Mouse (Mus musculus): Measurements from ENCODE around the gene Rapgefl1.
A peak's percentile ranks its signal among the peaks of the same experiment; 100 is the strongest.

Gene Rapgefl1

DNA sequence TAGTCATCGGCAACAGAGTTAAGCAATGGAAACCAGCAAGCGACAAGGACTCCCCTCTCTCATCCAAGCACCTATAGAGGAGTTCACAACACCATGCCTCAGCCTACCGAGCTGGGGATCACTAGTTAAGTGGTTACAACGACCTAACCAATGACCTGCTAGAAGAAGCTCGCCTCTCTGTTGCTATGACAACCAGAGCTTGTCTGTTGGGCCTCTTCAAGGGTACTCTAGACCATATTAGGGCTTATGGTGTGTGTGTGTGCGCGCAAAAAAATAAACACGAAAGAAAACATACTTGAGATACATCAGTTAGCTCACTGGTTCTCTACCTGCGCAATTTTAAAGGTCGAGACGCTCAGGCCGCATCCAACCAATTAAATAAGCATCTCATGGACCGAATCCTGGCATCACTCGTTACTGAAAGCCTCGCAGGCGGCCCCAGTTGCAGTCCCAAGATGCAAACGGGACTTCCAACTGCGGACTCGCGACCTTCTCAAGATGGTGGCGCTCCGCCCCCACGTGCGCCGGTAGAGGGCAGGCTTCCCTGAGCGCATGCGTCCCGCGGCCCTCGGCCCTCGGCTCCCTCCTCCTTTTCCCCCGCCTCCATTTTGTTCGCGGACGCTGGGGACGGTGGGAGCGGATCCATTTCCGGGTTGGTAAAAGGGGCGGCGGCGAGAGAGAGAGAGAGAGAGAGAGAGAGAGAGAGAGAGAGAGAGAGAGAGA lies 26.6 kb downstream of the Rapgefl1 start, which contains the start of gene Wipf2:
Gene Wipf2, plus strand, starts transcription at position 611 of the 723 bp plus-strand sequence.
- peak; percentile 96 to 98 for DNase-seq

GRCm38 (mm10) chr11:98863751-98864429 lies 27.3 kb downstream of the Rapgefl1 start:
- no peak for DNase-seq

DNA sequence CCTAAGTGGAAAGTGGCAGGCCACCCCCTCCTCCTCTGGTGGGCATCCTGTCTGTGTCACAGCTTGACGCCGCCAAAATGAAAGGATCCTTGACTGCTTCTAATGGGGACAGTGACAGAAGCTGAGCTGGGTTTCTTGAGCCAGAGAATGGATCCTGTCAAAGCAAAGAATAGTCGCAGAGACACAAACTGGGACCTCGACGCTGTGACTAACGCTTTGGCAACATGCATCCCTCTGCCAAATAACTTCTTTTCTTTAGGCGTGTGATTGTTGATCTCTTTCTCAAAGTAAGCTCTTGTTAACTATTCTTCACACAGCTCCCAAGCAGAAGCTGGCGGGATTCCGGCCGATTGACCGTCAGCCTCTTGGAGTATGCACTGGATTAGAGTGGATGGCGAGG lies 30.7 kb downstream of the Rapgefl1 start:
- DNase-seq: no peak

DNA sequence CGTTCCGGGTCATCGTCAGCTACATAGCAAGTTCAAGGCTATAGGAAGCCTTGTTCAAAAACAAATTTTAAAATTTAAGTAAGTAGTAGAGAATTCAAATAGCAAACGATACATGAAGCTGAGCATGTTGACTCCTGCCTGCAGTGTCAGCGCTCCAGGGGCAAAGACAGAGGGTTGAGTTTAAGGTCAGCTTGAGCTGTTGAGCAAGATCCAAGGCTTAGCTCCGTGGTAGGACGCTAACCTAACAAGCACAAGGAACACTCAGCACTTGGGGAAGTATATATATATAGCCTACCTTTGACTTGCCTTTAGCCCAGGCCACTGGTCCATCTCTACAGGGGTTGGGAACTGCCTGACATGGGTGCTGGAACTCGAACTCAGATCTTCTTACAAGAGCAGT lies 33.3 kb downstream of the Rapgefl1 start:
- DNase-seq: no peak

DNA sequence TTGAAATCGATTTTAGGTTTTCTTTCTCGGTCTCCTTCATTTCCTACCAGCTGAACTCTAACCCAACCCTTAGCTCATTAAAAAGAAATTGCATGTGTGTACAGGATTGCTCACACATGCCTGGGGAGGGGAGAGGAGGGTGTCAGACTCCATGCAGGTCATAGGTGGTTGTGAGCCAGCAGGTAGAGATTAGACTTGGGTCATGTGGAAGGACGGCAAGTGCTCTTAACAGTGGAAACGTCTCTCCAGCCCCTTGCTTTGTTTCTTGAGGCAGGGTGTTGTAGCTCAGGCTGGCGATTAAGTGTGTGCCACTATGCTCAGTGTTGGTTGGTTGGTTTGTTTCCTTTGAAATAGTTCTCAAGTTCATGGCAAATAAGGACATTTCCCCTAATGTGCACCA lies 34.2 kb downstream of the Rapgefl1 start:
- no peak for DNase-seq

DNA sequence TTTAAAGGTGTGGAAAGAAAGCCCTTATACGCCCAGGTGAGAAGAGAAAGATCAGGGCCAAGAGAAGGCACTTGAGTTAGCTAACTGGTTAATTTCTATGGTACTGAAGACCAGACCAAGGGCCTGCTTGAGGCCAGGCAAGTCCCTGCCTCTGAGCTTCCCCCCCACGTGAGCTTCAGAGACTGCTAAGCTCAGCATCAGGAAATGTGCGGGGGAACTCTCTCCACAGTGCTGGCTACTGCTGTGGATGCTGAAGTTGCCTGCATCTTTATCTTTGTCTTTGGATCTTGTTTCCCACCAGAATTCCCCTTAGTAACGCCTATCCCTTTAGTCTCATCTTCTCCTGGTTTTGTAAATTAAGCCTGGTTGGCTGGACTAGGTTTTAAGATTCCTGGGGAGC lies 34.8 kb downstream of the Rapgefl1 start:
- no peak for DNase-seq

DNA sequence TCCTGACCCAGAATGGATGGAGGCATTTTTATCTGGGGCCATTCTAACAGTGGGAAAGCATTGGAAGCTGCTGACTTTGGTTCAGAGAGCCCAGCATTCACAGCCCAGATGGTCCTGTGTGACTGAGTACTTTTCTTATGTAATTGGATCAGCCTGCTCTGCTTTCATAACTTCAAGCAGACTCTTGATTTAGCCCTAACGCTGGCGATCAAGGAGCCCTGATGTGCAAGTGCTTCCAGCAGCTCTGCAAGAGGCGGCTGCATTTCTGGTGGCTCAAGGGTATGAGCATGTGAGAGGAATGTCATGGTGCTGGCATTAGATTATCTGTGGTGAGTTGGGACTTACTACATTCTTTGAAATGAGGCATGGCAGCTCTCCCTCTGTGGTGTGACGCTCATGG lies 35.5 kb downstream of the Rapgefl1 start:
- DNase-seq: no peak

- DNase-seq: peak in 1 of 2 experiments; percentile 46
These were observed 37.3 kb downstream of the Rapgefl1 start for GRCm38 (mm10) chr11:98873900-98874299.

- DNase-seq: peak; percentile 67 to 73
These were observed 40.4 kb downstream of the Rapgefl1 start for GRCm38 (mm10) chr11:98877001-98877400.

GRCm38 (mm10) chr11:98887703-98888102 lies 51.1 kb downstream of the Rapgefl1 start:
- no peak for DNase-seq

DNA sequence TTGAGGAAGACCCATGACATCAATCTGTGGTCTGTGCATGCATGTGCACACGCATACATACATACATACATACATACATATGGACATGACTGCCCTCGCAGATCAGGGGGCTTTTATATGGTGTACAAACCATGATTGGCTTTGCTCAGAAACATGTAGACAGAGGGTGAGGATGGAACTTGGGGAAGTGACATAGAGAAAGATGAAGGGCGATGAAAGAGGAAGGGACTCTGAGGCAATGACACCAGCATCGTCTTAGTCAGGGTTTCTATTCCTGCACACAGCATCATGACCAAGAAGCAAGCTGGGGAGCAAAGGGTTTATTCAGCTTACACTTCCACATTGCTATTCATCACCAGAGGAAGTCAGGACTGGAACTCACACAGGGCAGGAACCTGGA lies 52.5 kb downstream of the Rapgefl1 start:
- no peak for DNase-seq

DNA sequence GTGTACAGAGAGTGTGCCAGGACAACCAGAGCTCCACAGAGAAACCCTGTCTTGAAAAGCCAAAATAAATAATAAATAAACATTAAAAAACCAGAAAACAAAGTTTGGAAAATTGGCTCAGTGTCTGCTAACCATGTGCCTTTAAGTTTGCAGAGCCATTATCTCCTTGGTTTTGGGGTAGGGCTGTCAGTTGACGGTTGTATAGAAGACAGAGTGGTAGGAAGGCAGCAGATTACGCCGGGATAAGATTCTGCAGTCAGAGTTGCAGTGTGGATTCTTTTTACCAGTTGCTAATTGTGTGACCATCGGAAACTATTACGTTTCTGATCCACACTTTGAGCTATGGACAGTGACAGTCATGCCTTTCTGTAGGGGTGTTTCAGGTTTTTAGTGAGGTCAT lies 53.4 kb downstream of the Rapgefl1 start:
- DNase-seq: no peak

DNA sequence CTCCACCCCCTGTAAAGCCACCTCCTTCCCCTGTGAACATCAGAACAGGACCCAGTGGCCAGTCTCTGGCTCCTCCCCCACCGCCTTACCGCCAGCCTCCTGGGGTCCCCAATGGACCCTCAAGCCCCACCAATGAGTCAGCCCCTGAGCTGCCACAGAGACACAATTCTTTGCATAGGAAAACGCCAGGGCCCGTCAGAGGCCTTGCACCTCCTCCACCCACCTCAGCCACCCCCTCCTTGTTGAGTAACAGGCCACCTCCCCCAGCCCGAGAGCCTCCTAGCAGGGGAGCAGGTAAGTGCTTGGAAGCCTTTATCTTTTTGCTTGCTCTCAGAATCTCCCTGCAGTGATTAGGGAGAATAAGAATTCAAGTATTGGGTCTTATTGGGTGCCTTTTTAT lies 55.8 kb downstream of the Rapgefl1 start:
- no peak for DNase-seq

DNA sequence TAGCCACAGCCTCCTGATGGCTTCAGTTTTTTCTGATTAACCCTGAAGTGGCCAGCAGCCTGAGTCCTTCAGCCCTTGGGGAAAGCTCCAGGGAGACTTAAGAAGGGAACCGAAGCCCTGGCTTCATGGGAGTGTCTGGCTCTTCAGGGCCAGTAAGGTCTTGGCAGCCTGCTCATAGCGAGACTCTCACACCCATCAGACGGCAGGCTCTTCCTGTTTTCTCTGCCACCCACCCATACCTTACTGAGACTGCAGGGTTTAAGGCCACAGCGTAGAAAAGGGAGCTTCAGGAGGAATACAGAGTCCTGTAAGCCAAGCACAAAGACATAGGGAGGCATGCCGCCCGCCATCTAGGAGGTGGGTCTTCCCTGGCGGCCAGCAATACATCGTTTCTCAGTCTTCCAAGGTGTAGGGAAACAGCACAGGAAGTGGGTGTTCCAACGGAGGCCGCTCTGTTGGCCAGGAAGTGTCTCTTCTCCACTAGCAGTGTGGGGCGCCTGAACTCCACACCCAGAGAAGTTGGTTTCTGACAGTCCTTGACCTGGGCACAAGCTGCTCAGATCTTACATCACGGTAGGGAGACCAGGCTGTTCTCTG lies 64.0 kb downstream of the Rapgefl1 start:
- peak; percentile 24 to 25 for DNase-seq

DNA sequence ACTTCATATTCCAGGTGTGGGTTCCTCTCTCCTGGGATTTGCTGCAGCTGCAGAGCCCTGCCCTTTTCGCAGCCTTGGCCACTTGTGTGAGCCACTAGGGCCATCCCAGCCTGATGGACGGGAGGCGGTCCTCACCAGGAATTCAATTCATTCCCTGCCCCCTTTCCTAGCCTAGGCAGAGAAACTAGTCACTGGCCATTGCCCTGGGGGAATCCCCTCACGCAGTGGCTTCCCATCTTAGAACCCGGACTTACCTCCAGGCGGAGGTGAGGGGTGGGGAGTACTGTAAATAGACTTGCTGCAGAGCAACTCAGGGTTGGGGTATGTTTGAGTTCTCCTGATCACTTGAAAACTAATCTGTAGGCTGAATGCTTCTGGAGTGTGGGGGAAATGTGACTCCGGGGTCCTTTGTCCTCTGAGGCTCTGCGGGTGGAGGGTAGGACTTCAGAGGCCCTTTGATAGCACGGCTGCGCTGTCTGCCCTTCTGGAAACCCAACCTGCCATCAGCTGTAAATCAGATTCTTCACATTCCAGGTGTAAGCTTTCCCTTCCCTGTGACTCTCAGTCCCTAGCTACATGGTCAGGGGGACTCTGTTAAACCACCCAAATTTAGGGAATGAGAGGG lies 66.1 kb downstream of the Rapgefl1 start:
- DNase-seq: no peak
